Mouse (Mus musculus) myocyte (in vitro differentiated cells): Measurements from ENCODE around the gene Map3k13.

ENCODE experiments used
- CEBPB ChIP-seq: IDR thresholded peaks from 2 replicates; pipeline ENCODE4 v1.6.1; 2011; ENCODE audit warnings: mild to moderate bottlenecking, moderate library complexity; ENCODE audit not compliant: poor library complexity, insufficient read depth, severe bottlenecking
- POLR2A ChIP-seq: IDR thresholded peaks from one replicate; pipeline ENCODE4 v1.6.1; 2011; ENCODE audit warnings: low read depth, mild to moderate bottlenecking, control low read depth, moderate library complexity; ENCODE audit not compliant: insufficient read length
- POLR2AphosphoS2 ChIP-seq: IDR thresholded peaks from one replicate; pipeline ENCODE4 v1.6.1; 2011; ENCODE audit warnings: low read depth, control low read depth; ENCODE audit not compliant: insufficient read length
- TCF3 ChIP-seq: IDR thresholded peaks from one replicate; pipeline ENCODE4 v1.6.1; 2011; ENCODE audit warnings: low read depth, control low read depth; ENCODE audit not compliant: insufficient read length
- USF1 ChIP-seq: IDR thresholded peaks from one replicate; pipeline ENCODE4 v1.6.1; 2011; ENCODE audit warnings: low read depth, mild to moderate bottlenecking, control low read depth, moderate library complexity

DNA sequence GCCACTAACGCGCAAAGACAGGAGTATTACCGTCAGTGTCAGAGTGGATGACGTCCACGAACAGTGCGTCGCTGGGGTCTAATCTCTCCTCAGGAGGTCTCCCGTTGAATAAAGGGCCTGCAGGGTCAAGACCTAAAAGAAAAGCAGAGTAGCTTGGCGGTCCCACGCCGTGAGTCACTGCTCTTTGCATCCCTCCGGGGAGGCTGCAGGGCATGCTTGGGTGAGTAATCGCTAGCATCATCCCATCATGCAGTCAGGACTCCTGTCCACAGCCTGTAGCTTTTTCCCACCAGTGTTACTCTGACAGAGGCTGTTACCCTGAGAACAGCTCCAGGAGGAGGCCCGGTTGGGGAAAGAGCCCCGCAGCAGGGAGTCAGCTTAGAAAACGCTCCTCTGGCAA, 182.1 kb downstream of the Map3k13 start:
- no peak for TF ChIP-seq POLR2A
- TF ChIP-seq POLR2AphosphoS2: no peak
- no peak for TF ChIP-seq USF1
- TF ChIP-seq TCF3: no peak
- TF ChIP-seq CEBPB: no peak
